Mouse (Mus musculus): ENCODE results near the gene AC129217.1. TPM values are rescaled to one million over a fixed set of nuclear protein-coding genes. Genes with fewer than 3 reads are reported as not detected.

The AC129217.1 gene
- polyA plus RNA-seq, 1 experiment from 2014 or later = not detected

- WGBS = under 1% methylated on average over 54 of the region's 59 CpGs
- Histone ChIP-seq H3K27me3 (replicated peaks; ENCODE audit: insufficient read depth, low read length) (no peaks in the 10 kb centered on the region), H3K36me3 (ENCODE audit: insufficient read depth, low read length) (peaks cover 8% of the 10 kb centered on the region; the same call in 1 of the 2 replicates), H3K4me1 (ENCODE audit: insufficient read depth, low read depth, low read length) (peaks cover 6% of the 10 kb centered on the region; the same call in 1 of the 2 replicates), H3K4me2 (replicated peaks; ENCODE audit: low read depth, low read length) (peak within 1 kb of the TSS; percentile 72), H3K4me3 (ENCODE audit: low read depth, low read length) (peak within 1 kb of the TSS; percentile 95), H3K27ac (ENCODE audit: low read length) (peak within 1 kb of the TSS; percentile 87), H3K9ac (replicated peaks; ENCODE audit: low read depth) (peak within 1 kb of the TSS; percentile 92), H3K9me3 (ENCODE audit: low read length) (no peaks in the 10 kb centered on the region)
- TF ChIP-seq EP300 (IDR thresholded peaks at IDR 0.05) (peak; percentile 80), CTCF (IDR thresholded peaks at IDR 0.05) (0 out of 2 replicates have a peak, but pooled peaks have one; percentile 1)
- DNase-seq (ENCODE audit: low spot score) = peak; percentile 99
- peak; percentile 99 for ATAC-seq
Observed at GRCm38 (mm10) chr19:8871267-8872186, 42.0 kb downstream of the AC129217.1 start, which contains the start of gene Ubxn1. Gene Ubxn1, plus strand, starts transcription at chr19:8871496.

GRCm38 (mm10) chr19:8872266-8872840, 42.8 kb downstream of the AC129217.1 start:
- DNase-seq (ENCODE audit: low spot score) (no peak), ATAC-seq (no peak)
- Histone ChIP-seq H3K4me1 (ENCODE audit: insufficient read depth, low read depth, low read length) (peaks cover 6% of the 10 kb centered on the region; the same call in 1 of the 2 replicates), H3K4me3 (ENCODE audit: low read depth, low read length) (peak overlapping the region; percentile 95), H3K27me3 (replicated peaks; ENCODE audit: insufficient read depth, low read length) (no peaks in the 10 kb centered on the region), H3K4me2 (replicated peaks; ENCODE audit: low read depth, low read length) (peak overlapping the region; percentile 72), H3K9ac (replicated peaks; ENCODE audit: low read depth) (peak overlapping the region; percentile 92), H3K27ac (ENCODE audit: low read length) (peak overlapping the region; percentile 87), H3K36me3 (ENCODE audit: insufficient read depth, low read length) (peaks cover 8% of the 10 kb centered on the region; the same call in 1 of the 2 replicates), H3K9me3 (ENCODE audit: low read length) (no peaks in the 10 kb centered on the region)
- WGBS = 60% methylated on average over 10 of the region's 10 CpGs
- TF ChIP-seq CTCF (IDR thresholded peaks at IDR 0.05) (no peak), EP300 (IDR thresholded peaks at IDR 0.05) (no peak)

DNA sequence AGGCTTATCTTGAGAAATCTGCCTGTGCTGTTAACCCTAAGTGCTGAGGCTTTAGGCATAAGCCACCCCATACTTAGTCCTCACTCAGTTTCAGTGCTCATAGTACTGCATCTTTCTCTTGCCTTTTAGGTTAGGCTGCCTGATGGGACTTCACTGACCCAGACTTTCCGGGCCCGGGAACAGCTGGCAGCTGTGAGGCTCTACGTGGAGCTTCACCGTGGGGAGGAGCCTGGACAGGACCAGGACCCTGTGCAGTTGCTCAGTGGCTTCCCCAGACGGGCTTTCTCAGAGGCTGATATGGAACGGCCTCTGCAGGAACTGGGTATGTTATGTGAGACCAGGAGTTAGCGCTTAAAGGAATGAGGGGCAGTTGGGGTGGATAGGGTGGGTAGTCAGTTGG, 45.5 kb downstream of the AC129217.1 start:
- Histone ChIP-seq H3K9ac (replicated peaks; ENCODE audit: low read depth) (no peak overlapping the region), H3K4me3 (ENCODE audit: low read depth, low read length) (no peak overlapping the region), H3K9me3 (ENCODE audit: low read length) (no peaks in the 10 kb centered on the region), H3K36me3 (ENCODE audit: insufficient read depth, low read length) (peaks cover 8% of the 10 kb centered on the region; the same call in 1 of the 2 replicates), H3K4me2 (replicated peaks; ENCODE audit: low read depth, low read length) (no peak overlapping the region), H3K4me1 (ENCODE audit: insufficient read depth, low read depth, low read length) (peaks cover 6% of the 10 kb centered on the region; the same call in 1 of the 2 replicates), H3K27me3 (replicated peaks; ENCODE audit: insufficient read depth, low read length) (no peaks in the 10 kb centered on the region), H3K27ac (ENCODE audit: low read length) (no peak overlapping the region)
- 94% methylated on average over 7 of the region's 7 CpGs for WGBS
- ATAC-seq (no peak), DNase-seq (ENCODE audit: low spot score) (no peak)
- TF ChIP-seq CTCF (IDR thresholded peaks at IDR 0.05) (no peak), EP300 (IDR thresholded peaks at IDR 0.05) (no peak)

GRCm38 (mm10) chr19:8880311-8881033, 50.9 kb downstream of the AC129217.1 start, which contains the start of gene Uqcc3:
Gene Uqcc3, minus strand, starts transcription at chr19:8880923.
- Histone ChIP-seq H3K36me3 (ENCODE audit: insufficient read depth, low read length) (0 out of 2 replicates have a peak, but pooled peaks cover 3% of the 10 kb centered on the region), H3K27ac (ENCODE audit: low read length) (peak within 1 kb of the TSS; percentile 91), H3K4me3 (ENCODE audit: low read depth, low read length) (peak within 1 kb of the TSS; percentile 67), H3K9ac (replicated peaks; ENCODE audit: low read depth) (peak within 1 kb of the TSS; percentile 89), H3K4me1 (ENCODE audit: insufficient read depth, low read depth, low read length) (no peaks in the 10 kb centered on the region), H3K27me3 (replicated peaks; ENCODE audit: insufficient read depth, low read length) (no peaks in the 10 kb centered on the region), H3K9me3 (ENCODE audit: low read length) (no peaks in the 10 kb centered on the region), H3K4me2 (replicated peaks; ENCODE audit: low read depth, low read length) (peak within 1 kb of the TSS; percentile 79)
- TF ChIP-seq EP300 (IDR thresholded peaks at IDR 0.05) = 0 out of 2 replicates have a peak, but pooled peaks have one; percentile 12
- TF ChIP-seq CTCF (IDR thresholded peaks at IDR 0.05) = no peak
- peak; percentile 98 for ATAC-seq
- DNase-seq (ENCODE audit: low spot score) = peak; percentile 95
- 0% methylated on average over 42 of the region's 42 CpGs for WGBS

DNA sequence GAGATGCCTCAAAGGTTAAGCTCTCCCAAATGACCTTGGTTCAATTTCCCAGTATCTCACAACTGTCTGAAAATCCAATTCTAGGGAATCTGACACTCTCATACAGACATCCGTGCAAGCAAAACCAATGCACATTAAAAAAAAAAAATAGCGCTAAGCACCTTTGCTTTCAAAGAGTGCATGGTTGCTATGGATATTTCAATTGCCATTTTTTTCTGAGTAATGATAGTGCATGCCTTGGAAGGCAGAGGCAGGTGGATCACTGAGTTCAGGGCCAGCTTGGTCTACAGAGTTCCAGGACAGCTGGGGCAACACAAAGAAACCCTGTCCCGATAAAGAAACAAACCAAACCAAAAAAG, 51.4 kb downstream of the AC129217.1 start:
- Histone ChIP-seq H3K9me3 (ENCODE audit: low read length) (no peaks in the 10 kb centered on the region), H3K9ac (replicated peaks; ENCODE audit: low read depth) (peak overlapping the region; percentile 89; the same call in 1 of the 2 replicates), H3K4me2 (replicated peaks; ENCODE audit: low read depth, low read length) (peak overlapping the region; percentile 79), H3K4me1 (ENCODE audit: insufficient read depth, low read depth, low read length) (no peaks in the 10 kb centered on the region), H3K27me3 (replicated peaks; ENCODE audit: insufficient read depth, low read length) (no peaks in the 10 kb centered on the region), H3K27ac (ENCODE audit: low read length) (no peak overlapping the region), H3K36me3 (ENCODE audit: insufficient read depth, low read length) (no peaks in the 10 kb centered on the region), H3K4me3 (ENCODE audit: low read depth, low read length) (peak overlapping the region; percentile 67)
- no peak; the same call in 1 of the 2 replicates for ATAC-seq
- WGBS = 6% methylated on average over 3 of the region's 3 CpGs
- no peak for DNase-seq (ENCODE audit: low spot score)
- TF ChIP-seq EP300 (IDR thresholded peaks at IDR 0.05) = no peak
- no peak for TF ChIP-seq CTCF (IDR thresholded peaks at IDR 0.05)

Measured in lung, postnatal 0 days (tissue).